ENCODE assay signal across 8 mouse cellular contexts in genomic region chr8:125669159-125669699, GRCm38 (mm10). TPM values are rescaled to one million over a fixed set of nuclear protein-coding genes. Genes with fewer than 3 reads are reported as not detected.
DNase-seq lines count a peak whose midpoint lies in the region; ATAC-seq and TF ChIP-seq lines count a peak whose summit lies in the region.

No protein-coding gene starts in this region.

- peak; percentile 23 for TF ChIP-seq CTCF in lung, postnatal 0 days (IDR thresholded peaks at IDR 0.05)

- WGBS in lung, postnatal 0 days = 83% methylated on average over 14 of the region's 14 CpGs
- 80% methylated on average over 14 of the region's 14 CpGs for WGBS in liver, embryonic 11.5 days
- 79% methylated on average over 14 of the region's 14 CpGs for WGBS in stomach, embryonic 16.5 days

- H3K27ac ChIP-seq in lung, postnatal 0 days (ENCODE audit: low read length) = no peak overlapping the region
- no peak overlapping the region for H3K27ac ChIP-seq in liver, embryonic 11.5 days (ENCODE audit: low read depth, low read length)
- H3K27ac ChIP-seq in stomach, embryonic 16.5 days (ENCODE audit: low read length) = no peak overlapping the region

- H3K9ac ChIP-seq in lung, postnatal 0 days (replicated peaks; ENCODE audit: low read depth) = no peak overlapping the region
- no peak overlapping the region for H3K9ac ChIP-seq in liver, embryonic 11.5 days (ENCODE audit: low read depth, low read length)
- no peak overlapping the region for H3K9ac ChIP-seq in stomach, embryonic 16.5 days (ENCODE audit: low read length)

- peak; percentile 16 for DNase-seq in embryo, embryonic 10 days (ENCODE audit: low spot score)
- DNase-seq in embryo, embryonic 11 days = no peak
- no peak for DNase-seq in lung, postnatal 0 days (ENCODE audit: low spot score)
- no peak for DNase-seq in lung, postnatal 14 days
- DNase-seq in liver, embryonic 11.5 days (ENCODE audit: low spot score) = no peak
- DNase-seq in cerebellum, postnatal 4 days (ENCODE audit: low spot score in 2 of 2) = no peak
- no peak for DNase-seq in adrenal gland, postnatal 10 days

- peak overlapping the region; percentile 42 for H3K4me3 ChIP-seq in lung, postnatal 0 days (ENCODE audit: low read depth, low read length)
- peak overlapping the region; percentile 70 for H3K4me3 ChIP-seq in liver, embryonic 11.5 days (ENCODE audit: low read depth, low read length)
- peak overlapping the region; percentile 60 for H3K4me3 ChIP-seq in stomach, embryonic 16.5 days (replicated peaks; ENCODE audit: low read length)

- peak overlapping the region; percentile 56 for H3K4me2 ChIP-seq in lung, postnatal 0 days (replicated peaks; ENCODE audit: low read depth, low read length)
- peak overlapping the region; percentile 89 for H3K4me2 ChIP-seq in liver, embryonic 11.5 days
- peak overlapping the region; percentile 92 for H3K4me2 ChIP-seq in stomach, embryonic 16.5 days (ENCODE audit: low read depth, low read length)

- 0 out of 2 replicates have a peak, but pooled peaks cover 3% of the 10 kb centered on the region for H3K36me3 ChIP-seq in lung, postnatal 0 days (ENCODE audit: insufficient read depth, low read length)
- H3K36me3 ChIP-seq in liver, embryonic 11.5 days (ENCODE audit: control insufficient read depth, insufficient read depth, low read length) = peaks cover 5% of the 10 kb centered on the region; the same call in 1 of the 2 replicates
- peaks cover 7% of the 10 kb centered on the region for H3K36me3 ChIP-seq in stomach, embryonic 16.5 days (ENCODE audit: control insufficient read depth, insufficient read depth, low read length)

- H3K4me1 ChIP-seq in lung, postnatal 0 days (ENCODE audit: insufficient read depth, low read depth, low read length) = peaks cover 14% of the 10 kb centered on the region
- H3K4me1 ChIP-seq in liver, embryonic 11.5 days (replicated peaks; ENCODE audit: control insufficient read depth, insufficient read depth, low read length) = peaks cover 5% of the 10 kb centered on the region; the same call in 1 of the 2 replicates
- H3K4me1 ChIP-seq in stomach, embryonic 16.5 days (ENCODE audit: control insufficient read depth, insufficient read depth, low read length) = 0 out of 2 replicates have a peak, but pooled peaks cover 10% of the 10 kb centered on the region

- H3K27me3 ChIP-seq in lung, postnatal 0 days (replicated peaks; ENCODE audit: insufficient read depth, low read length) = no peaks in the 10 kb centered on the region
- no peaks in the 10 kb centered on the region for H3K27me3 ChIP-seq in liver, embryonic 11.5 days (replicated peaks; ENCODE audit: control insufficient read depth, insufficient read depth, low read length)
- H3K27me3 ChIP-seq in stomach, embryonic 16.5 days (ENCODE audit: control insufficient read depth, insufficient read depth, low read length) = no peaks in the 10 kb centered on the region

- TF ChIP-seq EP300 in lung, postnatal 0 days (IDR thresholded peaks at IDR 0.05) = no peak

- peaks cover 4% of the 10 kb centered on the region for H3K9me3 ChIP-seq in lung, postnatal 0 days (ENCODE audit: low read length)
- H3K9me3 ChIP-seq in liver, embryonic 11.5 days (ENCODE audit: control insufficient read depth, low read length) = peaks cover 20% of the 10 kb centered on the region
- H3K9me3 ChIP-seq in stomach, embryonic 16.5 days (replicated peaks; ENCODE audit: control insufficient read depth, low read length) = peaks cover 26% of the 10 kb centered on the region

- ATAC-seq in lung, postnatal 0 days = no peak
- ATAC-seq in liver, embryonic 11.5 days (replicated peaks; ENCODE audit: low FRiP score) = peak; percentile 15; the same call in 1 of the 2 replicates
- ATAC-seq in stomach, embryonic 16.5 days (ENCODE audit: insufficient read depth, low FRiP score) = peak; percentile 20; the same call in 1 of the 2 replicates

RNA-seq across cellular contexts. Expression of gene Map10, which starts 0.4 kb away (rescaled TPM):
- polyA plus RNA-seq in lung, postnatal 0 days (2015; fragmentation: Nextera tagmentation; extraction: Ambion mirVana) = 3.6 and 3.7 TPM in 2 replicates
- 2.6 and 3.3 TPM in 2 replicates for polyA plus RNA-seq in liver, embryonic 11.5 days (2014; fragmentation: Nextera tagmentation; extraction: Ambion mirVana)
- 4.3 TPM in 2 replicates for polyA plus RNA-seq in stomach, embryonic 16.5 days (2015; fragmentation: Nextera tagmentation; extraction: Ambion mirVana)
- total RNA-seq in adrenal gland, postnatal 10 days (2021) = 1 to 10 TPM; 3.4 to 3.5 TPM
